Mouse (Mus musculus) small intestine, adult 10 weeks (tissue): ENCODE data around the gene Aif1. TPM values are rescaled to one million over a fixed set of nuclear protein-coding genes. Genes with fewer than 3 reads are reported as not detected.

Source experiments
- polyA plus RNA-seq: library from polyadenylated mRNA; stranded (reverse); fragments of 350-450 nt; fragmentation: Illumina TruSeq; extraction: RNeasy Lipid Tissue Mini Kit (QIAGEN cat#74804); gene quantifications from one replicate; pipeline ENCODE4 v1.2.3, GENCODE M21; 2014; ENCODE audit warnings: low replicate concordance

Aif1 gene
- polyA plus RNA-seq = 8.4 TPM

GRCm38 (mm10) chr17:35175968-35176367, at the start of gene Aif1:
Gene Aif1, minus strand, starts transcription at chr17:35176068.

GRCm38 (mm10) chr17:35220156-35220952, 44.5 kb upstream of the Aif1 start, which contains the start of gene Gm16181:
Gene Gm16181, plus strand, starts transcription at chr17:35220834.

GRCm38 (mm10) chr17:35204494-35205379, 28.9 kb upstream of the Aif1 start, which contains the start of gene Lta:
Gene Lta, minus strand, starts transcription at chr17:35205351.

GRCm38 (mm10) chr17:35201787-35202186, 25.9 kb upstream of the Aif1 start, which contains the start of gene Tnf:
Gene Tnf, minus strand, starts transcription at chr17:35202007.

GRCm38 (mm10) chr17:35193881-35194843, 18.3 kb upstream of the Aif1 start, which contains the start of gene Ltb:
Gene Ltb, plus strand, starts transcription at chr17:35194439.

GRCm38 (mm10) chr17:35187959-35188610, 12.2 kb upstream of the Aif1 start, which contains the start of gene Lst1:
Gene Lst1, minus strand, starts transcription at chr17:35188439.

GRCm38 (mm10) chr17:35164568-35165450, 11.1 kb downstream of the Aif1 start, which contains the start of gene Prrc2a:
Gene Prrc2a, minus strand, starts transcription at chr17:35164897.

GRCm38 (mm10) chr17:35134801-35135590, 40.9 kb downstream of the Aif1 start, which contains the start of gene Bag6:
Gene Bag6, plus strand, starts transcription at chr17:35135178.

GRCm38 (mm10) chr17:35131500-35132173, 44.2 kb downstream of the Aif1 start, which contains the start of gene Apom:
Gene Apom, minus strand, starts transcription at chr17:35132050.

GRCm38 (mm10) chr17:35126206-35126611, 49.7 kb downstream of the Aif1 start, which contains the start of gene D17H6S53E:
Gene D17H6S53E, plus strand, starts transcription at chr17:35126373.

GRCm38 (mm10) chr17:35121871-35122303, 54.0 kb downstream of the Aif1 start, which contains the start of gene Csnk2b:
Gene Csnk2b, minus strand, starts transcription at chr17:35122053.

GRCm38 (mm10) chr17:35121143-35121799, 54.6 kb downstream of the Aif1 start, which contains the start of gene Gpank1:
Gene Gpank1, plus strand, starts transcription at chr17:35121455.

Other genes starting within 250 kb of the Aif1 start
- gene Neu1, start 244.8 kb downstream of the Aif1 start, polyA plus RNA-seq = 3.6 TPM
- gene Hspa1b, start 216.8 kb downstream of the Aif1 start, polyA plus RNA-seq = 1.3 TPM
- not detected for gene Gm20481, start 206.2 kb downstream of the Aif1 start, polyA plus RNA-seq
- 0.52 TPM for gene Hspa1a, start 203.9 kb downstream of the Aif1 start, polyA plus RNA-seq
- not detected for gene Hspa1l, start 203.4 kb downstream of the Aif1 start, polyA plus RNA-seq
- gene Lsm2, start 194.2 kb downstream of the Aif1 start, polyA plus RNA-seq = 12.4 TPM
- 0.37 TPM for gene Vars, start 175.1 kb downstream of the Aif1 start, polyA plus RNA-seq
- gene Vwa7, start 159.5 kb downstream of the Aif1 start, polyA plus RNA-seq = 0.11 TPM
- not detected for gene Sapcd1, start 148.1 kb downstream of the Aif1 start, polyA plus RNA-seq
- gene Msh5, start 129.3 kb downstream of the Aif1 start, polyA plus RNA-seq = 0.93 TPM
- 31.3 TPM for gene Clic1, start 126.1 kb downstream of the Aif1 start, polyA plus RNA-seq
- gene Ddah2, start 117.0 kb downstream of the Aif1 start, polyA plus RNA-seq = not detected
- gene Ly6g6c, start 110.7 kb downstream of the Aif1 start, polyA plus RNA-seq = not detected
- 0.59 TPM for gene Mpig6b, start 109.9 kb downstream of the Aif1 start, polyA plus RNA-seq
- not detected for gene Ly6g6e, start 99.2 kb downstream of the Aif1 start, polyA plus RNA-seq
- gene Ly6g6d, start 98.0 kb downstream of the Aif1 start, polyA plus RNA-seq = not detected
- not detected for gene Ly6g6f, start 90.5 kb downstream of the Aif1 start, polyA plus RNA-seq
- 3.7 TPM for gene Abhd16a, start 86.8 kb downstream of the Aif1 start, polyA plus RNA-seq
- not detected for gene Ly6g5c, start 67.8 kb downstream of the Aif1 start, polyA plus RNA-seq
- not detected for gene Ly6g5b, start 60.6 kb downstream of the Aif1 start, polyA plus RNA-seq
- gene Gpank1, start 54.6 kb downstream of the Aif1 start, polyA plus RNA-seq = 2.3 TPM
- 112 TPM for gene Csnk2b, start 54.0 kb downstream of the Aif1 start, polyA plus RNA-seq
- gene D17H6S53E, start 49.7 kb downstream of the Aif1 start, polyA plus RNA-seq = 1.7 TPM
- gene Apom, start 44.0 kb downstream of the Aif1 start, polyA plus RNA-seq = not detected
- gene Bag6, start 40.9 kb downstream of the Aif1 start, polyA plus RNA-seq = 9.2 TPM
- 7.5 TPM for gene Prrc2a, start 11.2 kb downstream of the Aif1 start, polyA plus RNA-seq
- not detected for gene Lst1, start 12.4 kb upstream of the Aif1 start, polyA plus RNA-seq
- gene Ltb, start 18.4 kb upstream of the Aif1 start, polyA plus RNA-seq = not detected
- gene Tnf, start 25.9 kb upstream of the Aif1 start, polyA plus RNA-seq = not detected
- not detected for gene Lta, start 29.3 kb upstream of the Aif1 start, polyA plus RNA-seq
- not detected for gene Gm16181, start 44.8 kb upstream of the Aif1 start, polyA plus RNA-seq
- gene Atp6v1g2, start 57.6 kb upstream of the Aif1 start, polyA plus RNA-seq = 1.9 TPM
- gene Nfkbil1, start 59.7 kb upstream of the Aif1 start, polyA plus RNA-seq = not detected
- 4.0 TPM for gene Ddx39b, start 65.7 kb upstream of the Aif1 start, polyA plus RNA-seq
- 51.6 TPM for gene H2-D1, start 86.7 kb upstream of the Aif1 start, polyA plus RNA-seq
- 506 TPM for gene H2-Q1, start 144.3 kb upstream of the Aif1 start, polyA plus RNA-seq
- gene H2-Q2, start 166.2 kb upstream of the Aif1 start, polyA plus RNA-seq = 3,607 TPM
- 51.5 TPM for gene H2-Q4, start 203.5 kb upstream of the Aif1 start, polyA plus RNA-seq
- gene H2-Q6, start 248.8 kb upstream of the Aif1 start, polyA plus RNA-seq = 7.5 TPM